15 mouse cellular contexts compared by ENCODE assay signal in genomic region chr19:17323006-17323688, GRCm38 (mm10). TPM values are rescaled to one million over a fixed set of nuclear protein-coding genes. Genes with fewer than 3 reads are reported as not detected.
DNase-seq lines count a peak whose midpoint lies in the region; ATAC-seq and TF ChIP-seq lines count a peak whose summit lies in the region.
"Had no signal": no experiment of that assay in that cellular context is flagged by ENCODE, and none has a peak within 500 bp of the region (broad histone marks: within the 10 kb centered on the region; RNA-seq: fewer than 3 reads in every experiment).

No protein-coding gene starts in this region.

- no peak overlapping the region for H3K4me2 ChIP-seq in intestine, embryonic 16.5 days (ENCODE audit: low read depth, low read length)
- H3K4me2 ChIP-seq: hindbrain, embryonic 12.5 days had no signal

- H3K4me1 ChIP-seq in MEL (ENCODE audit: control insufficient read depth in 1 of 2, insufficient read depth in 2 of 2, low read length in 2 of 2): peaks cover 11 to 32% of the 10 kb centered on the region in 2 experiments
- H3K4me1 ChIP-seq in intestine, embryonic 16.5 days (ENCODE audit: control insufficient read depth, insufficient read depth, low read length): no peaks in the 10 kb centered on the region; the same call in 1 of the 2 replicates
- H3K4me1 ChIP-seq: hindbrain, embryonic 12.5 days had no signal

- H3K36me3 ChIP-seq in MEL (ENCODE audit: control insufficient read depth in 1 of 2, insufficient read depth in 2 of 2, low read length in 2 of 2): peaks cover 0 to 28% of the 10 kb centered on the region in 2 experiments; a peak in 2 of 4 replicates
- H3K36me3 ChIP-seq in intestine, embryonic 16.5 days (ENCODE audit: control insufficient read depth, insufficient read depth, low read length): no peaks in the 10 kb centered on the region
- H3K36me3 ChIP-seq: hindbrain, embryonic 12.5 days had no signal

- H3K4me3 ChIP-seq in MEL (ENCODE audit: control insufficient read depth in 1 of 2, insufficient read depth in 1 of 2, low read depth in 2 of 2, low read length in 2 of 2): no peak overlapping the region; a peak in 1 of 4 replicates
- H3K4me3 ChIP-seq in intestine, embryonic 16.5 days (ENCODE audit: low read length): no peak overlapping the region
- H3K4me3 ChIP-seq: hindbrain, embryonic 12.5 days had no signal

- no peak overlapping the region for H3K9ac ChIP-seq in MEL (ENCODE audit: control insufficient read depth, low read depth, low read length, poor library complexity, severe bottlenecking)
- H3K9ac ChIP-seq in intestine, embryonic 16.5 days (ENCODE audit: low read depth, low read length): no peak overlapping the region
- H3K9ac ChIP-seq: hindbrain, embryonic 12.5 days had no signal

- peak overlapping the region; percentile 77 for H3K27ac ChIP-seq in MEL (ENCODE audit: control insufficient read depth, low read depth, low read length)
- H3K27ac ChIP-seq in intestine, embryonic 16.5 days (ENCODE audit: low read length): no peak overlapping the region
- H3K27ac ChIP-seq: hindbrain, embryonic 12.5 days had no signal

- H3K27me3 ChIP-seq in MEL (ENCODE audit: control insufficient read depth in 1 of 2, insufficient read depth in 2 of 2, low read length in 2 of 2): no peaks in the 10 kb centered on the region
- H3K27me3 ChIP-seq in intestine, embryonic 16.5 days (replicated peaks; ENCODE audit: control insufficient read depth, insufficient read depth, low read length): no peaks in the 10 kb centered on the region
- H3K27me3 ChIP-seq: hindbrain, embryonic 12.5 days had no signal

- ATAC-seq in intestine, embryonic 16.5 days: peak; percentile 95

- DNase-seq in heart, adult 11 months: peak; percentile 73
- DNase-seq in heart, postnatal 25 days (ENCODE audit: low spot score): no peak
- DNase-seq in MEL (ENCODE audit: low read depth, low spot score): peak; percentile 79
- DNase-seq in skeletal muscle tissue, adult 2 months (ENCODE audit: low read depth, low spot score): peak; percentile 17
- no peak for DNase-seq in retina, postnatal 1 day
- no peak for DNase-seq in frontal cortex, postnatal 36 days (ENCODE audit: low spot score in 2 of 2)
- no peak for DNase-seq in thymus, postnatal 25 days
- DNase-seq: adrenal gland, adult 8-10 months; cerebellum, adult 2 months; gastrocnemius, postnatal 25 days; kidney, postnatal 36 days; lung, postnatal 36 days; thymus, adult 2 months had no signal

- no peak for TF ChIP-seq RAD21 in MEL (IDR thresholded peaks at IDR 0.05; ENCODE audit: low read depth, low read length)

- 76% methylated on average over 11 of the region's 11 CpGs for WGBS in intestine, embryonic 16.5 days

- intact Hi-C loops in heart, postnatal 25 days (cut with DNase I): no loop called here

- no peaks in the 10 kb centered on the region for H3K79me2 ChIP-seq in MEL (ENCODE audit: control insufficient read depth, insufficient read depth, low read length, poor library complexity)

- no peak for TF ChIP-seq POLR2A in MEL (IDR thresholded peaks at IDR 0.05; ENCODE audit: control insufficient read depth in 1 of 2, insufficient read depth in 1 of 2, low read depth in 1 of 2, low read length in 2 of 2, poor library complexity in 1 of 2)

- TF ChIP-seq EP300 in MEL (IDR thresholded peaks at IDR 0.05; ENCODE audit: low read depth in 1 of 2, low read length in 2 of 2): peak; percentile 89 to 91

- no peaks in the 10 kb centered on the region for H3K9me3 ChIP-seq in MEL (replicated peaks; ENCODE audit: insufficient read depth, low read length)
- H3K9me3 ChIP-seq in intestine, embryonic 16.5 days (ENCODE audit: control insufficient read depth, low read length): no peaks in the 10 kb centered on the region
- H3K9me3 ChIP-seq: hindbrain, embryonic 12.5 days had no signal

- TF ChIP-seq CTCF in MEL (IDR thresholded peaks at IDR 0.05 in 2 of 3, conservative IDR thresholded peaks at IDR 0.05 in 1 of 3; ENCODE audit: control insufficient read depth in 1 of 3, insufficient read depth in 1 of 3, low read depth in 2 of 3, low read length in 3 of 3, poor library complexity in 1 of 3, severe bottlenecking in 1 of 3): no peak

TF ChIP-seq in MEL, 35 proteins besides CTCF, POLR2A, EP300 and RAD21:
- no peak for TF ChIP-seq MYB (IDR thresholded peaks at IDR 0.05; ENCODE audit: low read depth, low read length)
- no peak for TF ChIP-seq GABPA (IDR thresholded peaks at IDR 0.05; ENCODE audit: low read depth, low read length)
- TF ChIP-seq ZKSCAN1 (IDR thresholded peaks at IDR 0.05; ENCODE audit: low read depth, low read length): no peak
- TF ChIP-seq USF2 (IDR thresholded peaks at IDR 0.05; ENCODE audit: borderline replicate concordance in 1 of 2, insufficient read depth in 1 of 2, low read depth in 1 of 2, low read length in 2 of 2): no peak
- no peak for TF ChIP-seq KAT2A (conservative IDR thresholded peaks at IDR 0.05; ENCODE audit: low read depth, low read length)
- no peak for TF ChIP-seq MYC (IDR thresholded peaks at IDR 0.05; ENCODE audit: low read depth, low read length)
- peak; percentile 33; the same call in 1 of the 2 replicates for TF ChIP-seq SIN3A (IDR thresholded peaks at IDR 0.05; ENCODE audit: low read length)
- no peak for TF ChIP-seq MAX (IDR thresholded peaks at IDR 0.05; ENCODE audit: low read length)
- no peak for TF ChIP-seq JUND (IDR thresholded peaks at IDR 0.05; ENCODE audit: low read depth, low read length)
- no peak for TF ChIP-seq TBP (IDR thresholded peaks at IDR 0.05; ENCODE audit: low read depth, low read length)
- peak; percentile 92 for TF ChIP-seq GATA1 (IDR thresholded peaks at IDR 0.05; ENCODE audit: low read depth, low read length)
- peak; percentile 77 for TF ChIP-seq ETS1 (IDR thresholded peaks at IDR 0.05; ENCODE audit: low read depth, low read length)
- peak; percentile 24; the same call in 1 of the 2 replicates for TF ChIP-seq RCOR1 (IDR thresholded peaks at IDR 0.05; ENCODE audit: low read depth, low read length)
- peak; percentile 97 for TF ChIP-seq TAL1 (IDR thresholded peaks at IDR 0.05; ENCODE audit: low read length)
- TF ChIP-seq MEF2A (IDR thresholded peaks at IDR 0.05; ENCODE audit: extremely low read depth, insufficient replicate concordance, low read depth, low read length, poor library complexity, severe bottlenecking): no peak
- TF ChIP-seq TCF12 (IDR thresholded peaks at IDR 0.05; ENCODE audit: low read depth, low read length): peak; percentile 93
- TF ChIP-seq POLR2AphosphoS2 (IDR thresholded peaks at IDR 0.05; ENCODE audit: low read length): no peak
- TF ChIP-seq UBTF (IDR thresholded peaks at IDR 0.05; ENCODE audit: borderline replicate concordance, insufficient read depth, low read depth, low read length): no peak
TF ChIP-seq in MEL: peak in this region for 6.

RNA-seq across cellular contexts. Expression of gene Gcnt1, which starts 49.5 kb away (rescaled TPM):
- 10 to 100 TPM; 13.5 to 15.6 TPM for total RNA-seq in heart, postnatal 25 days (2021)
- 0.13 TPM in 1 of 2 replicates, not detected in the other for total RNA-seq in MEL (2012; rRNA removed)
- under 1 TPM in 1 of 2 experiments, not detected in 1; 0.22 TPM for polyA plus RNA-seq in MEL (2012; ENCODE audit: insufficient read depth in 1 of 2, insufficient read length in 2 of 2, low read depth in 1 of 2, low replicate concordance in 2 of 2, missing spikeins in 1 of 2)
- 3.5 and 3.8 TPM in 2 replicates for polyA plus RNA-seq in intestine, embryonic 16.5 days (2015; fragmentation: Nextera tagmentation; extraction: Ambion mirVana)

Comparison
In these comparisons a context has a peak if more than half of its experiments do, and no peak if none do; other contexts are left out.
1. DNase-seq: peak in heart, adult 11 months (single experiment), MEL (single experiment) and skeletal muscle tissue, adult 2 months (single experiment); none in heart, postnatal 25 days (single experiment), retina, postnatal 1 day (single experiment), frontal cortex, postnatal 36 days (0 of 2) and thymus, postnatal 25 days (single experiment).
2. RNA of gene Gcnt1, which starts 49.5 kb away (total RNA-seq): 13.5 to 15.6 TPM in heart, postnatal 25 days; 0.13 TPM in MEL; every median in the first group is over 10 times any median in the second.